Mouse (Mus musculus) spleen, adult 2 months (tissue): ENCODE measurements around the gene Rtn4r.

Experiments used
- CTCF ChIP-seq: fragments of 200-500 bp; IDR thresholded peaks from 2 replicates; pipeline ENCODE4 v1.5.1; 2011; ENCODE audit warnings: mild to moderate bottlenecking, inconsistent platforms; ENCODE audit not compliant: insufficient read depth, insufficient read length, insufficient replicate concordance; ENCODE audit errors: extremely low read depth
- POLR2A ChIP-seq: fragments of 200-500 bp; IDR thresholded peaks from 2 replicates; pipeline ENCODE4 v1.6.1; 2011; ENCODE audit warnings: low read depth, low read length, inconsistent platforms

- TF ChIP-seq CTCF (no peak), POLR2A (no peak)
Measured at GRCm38 (mm10) chr16:18131245-18131939, 4.0 kb downstream of the Rtn4r start.
